Mouse (Mus musculus): ENCODE data around the gene Ceacam19.

DNA sequence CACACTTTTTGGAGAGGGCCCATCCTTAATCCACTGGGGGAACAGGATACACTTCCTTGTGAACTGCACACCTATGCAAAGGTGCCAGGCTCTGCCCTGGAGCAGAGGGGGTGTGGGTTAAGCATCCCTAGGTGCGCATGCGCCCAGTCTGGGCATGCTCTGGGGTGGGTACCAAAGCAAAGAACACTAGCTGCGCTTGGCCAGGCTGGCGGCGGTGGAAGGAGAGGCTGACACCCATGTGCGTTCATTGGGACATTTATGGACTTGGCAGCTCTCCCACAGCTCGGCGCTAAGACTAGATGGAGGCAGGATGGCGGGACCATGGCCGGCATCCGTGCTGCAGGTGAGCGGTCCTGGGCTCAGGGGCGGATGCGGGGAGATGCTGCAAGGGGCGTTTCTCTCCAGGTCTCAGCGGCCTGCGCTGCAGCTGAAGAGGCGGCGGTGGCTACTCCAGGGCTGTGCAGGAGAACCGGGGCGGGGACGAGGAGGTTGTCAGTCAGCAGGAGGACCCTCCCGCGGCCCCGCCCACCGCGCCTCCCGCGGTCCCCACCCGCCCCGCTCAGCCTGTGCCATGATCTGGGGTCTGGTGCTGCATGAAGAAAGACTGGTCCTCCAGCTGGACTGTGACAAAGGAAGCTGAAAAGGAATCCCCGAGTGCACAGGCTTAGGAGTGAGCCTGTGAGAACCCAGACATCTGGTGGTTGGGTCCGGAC lies 35.8 kb downstream of the Ceacam19 start, which contains the start of gene Gm19345:
- TF ChIP-seq CTCF (IDR thresholded peaks at IDR 0.05; ENCODE audit: control insufficient read depth, insufficient read depth, insufficient read length) (no peak), USF1 (IDR thresholded peaks at IDR 0.05; ENCODE audit: low read depth) (no peak), CEBPB (IDR thresholded peaks at IDR 0.05; ENCODE audit: low read depth) (no peak), MYOD1 (IDR thresholded peaks at IDR 0.05; ENCODE audit: control insufficient read depth, insufficient read length, low read depth) (no peak), MYOG (IDR thresholded peaks at IDR 0.05; ENCODE audit: control insufficient read depth, extremely low read depth, insufficient read length) (no peak)
